Mouse (Mus musculus) gastrocnemius, postnatal 36 days (tissue): Measurements from ENCODE around the gene Cdh18. TPM values are rescaled to one million over a fixed set of nuclear protein-coding genes. Genes with fewer than 3 reads are reported as not detected.
"Not testable (repeated sequence)": the region's sequence is repeated elsewhere in the genome, so short reads cannot be mapped to it uniquely, and the experiment has no call there.

Source experiments
- DNase-seq, 2 experiments: peaks; one replicate each; pipeline ENCODE4 v3.0.0; 2022
- intact Hi-C: fragments of 180-260 bp; cut with DNase I; formaldehyde crosslinking; loops from one replicate; pipeline ENCODE4 v1.15.1; 2025
- long read RNA-seq, 2 experiments: library from polyadenylated mRNA; stranded (forward); transcript quantifications; one replicate each; pipeline ENCODE4 v2.0.0; 2021
- total RNA-seq, 2 experiments: library from RNA; stranded (reverse); gene quantifications; 2 replicates each; pipeline ENCODE4 v1.2.3; 2021

Gene Cdh18
- not detected for total RNA-seq
- long read RNA-seq, experiment 1, result 0 reads
- long read RNA-seq, experiment 2, result 0 reads

- no peak for DNase-seq
- intact Hi-C loops, result no loop called here
Measured at GRCm38 (mm10) chr15:22548711-22549271, at the start of gene Cdh18. Gene Cdh18, plus strand, starts transcription at chr15:22549022.

GRCm38 (mm10) chr15:22511271-22511670, 37.6 kb upstream of the Cdh18 start:
- intact Hi-C loops, result no loop called here
- no peak for DNase-seq

- intact Hi-C loops, result no loop called here
- DNase-seq, result no peak
Measured at GRCm38 (mm10) chr15:22535828-22536227, 13.0 kb upstream of the Cdh18 start.

GRCm38 (mm10) chr15:22577974-22578616, 29.3 kb downstream of the Cdh18 start:
- no peak for DNase-seq
- intact Hi-C loops, result no loop called here

- intact Hi-C loops, result no loop called here
- DNase-seq, result no peak
Measured at GRCm38 (mm10) chr15:22578617-22578990, 29.8 kb downstream of the Cdh18 start.

- no peak for DNase-seq
- intact Hi-C loops, result no loop called here
Measured at GRCm38 (mm10) chr15:22584667-22585066, 35.8 kb downstream of the Cdh18 start.

GRCm38 (mm10) chr15:22716376-22716775, 167.6 kb downstream of the Cdh18 start:
- intact Hi-C loops, result no loop called here
- no peak for DNase-seq

GRCm38 (mm10) chr15:22717681-22718080, 168.9 kb downstream of the Cdh18 start:
- intact Hi-C loops, result no loop called here
- DNase-seq, result no peak

- intact Hi-C loops, result no loop called here
Measured at GRCm38 (mm10) chr15:22726574-22726973, 177.8 kb downstream of the Cdh18 start.

GRCm38 (mm10) chr15:22733039-22733438, 184.2 kb downstream of the Cdh18 start:
- intact Hi-C loops, result no loop called here
- DNase-seq, result no peak

More at GRCm38 (mm10) chr15:22726574-22726973, 177.8 kb downstream of the Cdh18 start:
- DNase-seq, result no peak

GRCm38 (mm10) chr15:22736165-22736564, 187.3 kb downstream of the Cdh18 start:
- no peak for DNase-seq
- intact Hi-C loops, result no loop called here

- intact Hi-C loops, DNase-seq: not testable (repeated sequence)
Measured at GRCm38 (mm10) chr15:22761257-22761656, 212.4 kb downstream of the Cdh18 start.

- intact Hi-C loops, DNase-seq: not testable (repeated sequence)
Measured at GRCm38 (mm10) chr15:22766591-22766990, 217.8 kb downstream of the Cdh18 start.

- intact Hi-C loops, result no loop called here
- no peak for DNase-seq
Measured at GRCm38 (mm10) chr15:22776346-22776745, 227.5 kb downstream of the Cdh18 start.

GRCm38 (mm10) chr15:22789696-22790095, 240.9 kb downstream of the Cdh18 start:
- DNase-seq, result no peak
- intact Hi-C loops, result no loop called here

GRCm38 (mm10) chr15:22791791-22792190, 243.0 kb downstream of the Cdh18 start:
- DNase-seq, result no peak
- intact Hi-C loops, result no loop called here

- intact Hi-C loops, result no loop called here
- no peak for DNase-seq
Measured at GRCm38 (mm10) chr15:22833127-22833526, 284.3 kb downstream of the Cdh18 start.

GRCm38 (mm10) chr15:22837173-22837572, 288.4 kb downstream of the Cdh18 start:
- intact Hi-C loops, result no loop called here
- no peak for DNase-seq

GRCm38 (mm10) chr15:22857704-22858103, 308.9 kb downstream of the Cdh18 start:
- intact Hi-C loops, result no loop called here
- no peak for DNase-seq

GRCm38 (mm10) chr15:22870679-22871078, 321.9 kb downstream of the Cdh18 start:
- intact Hi-C loops, result no loop called here
- no peak for DNase-seq

- intact Hi-C loops, result no loop called here
- no peak for DNase-seq
Measured at GRCm38 (mm10) chr15:22897724-22898123, 348.9 kb downstream of the Cdh18 start.

GRCm38 (mm10) chr15:22898208-22898607, 349.4 kb downstream of the Cdh18 start:
- intact Hi-C loops, result no loop called here
- DNase-seq, result no peak
